Mouse (Mus musculus) MEL (cell line): ENCODE results near the gene Nccrp1. TPM values are rescaled to one million over a fixed set of nuclear protein-coding genes. Genes with fewer than 3 reads are reported as not detected.

Source experiments
- DNase-seq: peaks from one replicate; pipeline ENCODE4 v3.0.0; 2011; ENCODE audit warnings: low read depth, low spot score
- H3K27ac ChIP-seq: 2 replicates; pipeline ENCODE4 v1.5.1; 2012; ENCODE audit warnings: low read depth, mild to moderate bottlenecking, control low read depth, low read length, moderate library complexity; ENCODE audit not compliant: control insufficient read depth
- H3K27me3 ChIP-seq, 2 experiments: fragments of 150-350 bp in 1 of 2; sonication (generic) in 1 of 2; 2 replicates each; pipeline ENCODE4 v1.6.1; 2012; ENCODE audit warnings: low read length in 2 of 2, mild to moderate bottlenecking in 2 of 2, improper control_type of control experiment in 1 of 2, moderate library complexity in 1 of 2; ENCODE audit not compliant: insufficient read depth in 2 of 2, control insufficient read depth in 1 of 2
- H3K36me3 ChIP-seq, 2 experiments: 2 replicates each; pipeline ENCODE4 v1.6.1; 2012 to 2014; ENCODE audit warnings: low read length in 2 of 2, improper control_type of control experiment in 1 of 2, inconsistent platforms in 1 of 2, mild to moderate bottlenecking in 1 of 2; ENCODE audit not compliant: insufficient read depth in 2 of 2, control insufficient read depth in 1 of 2
- H3K4me1 ChIP-seq, 2 experiments: fragments of 150-350 bp in 1 of 2; sonication (generic) in 1 of 2; 2 replicates each; pipeline ENCODE4 v1.6.1; 2012; ENCODE audit warnings: low read length in 2 of 2, improper control_type of control experiment in 1 of 2, mild to moderate bottlenecking in 1 of 2; ENCODE audit not compliant: insufficient read depth in 2 of 2, control insufficient read depth in 1 of 2
- H3K4me3 ChIP-seq, 2 experiments: fragments of 150-350 bp in 1 of 2; sonication (generic) in 1 of 2; 2 replicates each; pipeline ENCODE4 v1.5.1; 2012; ENCODE audit warnings: low read depth in 2 of 2, low read length in 2 of 2, mild to moderate bottlenecking in 2 of 2, moderate library complexity in 2 of 2, control low read depth in 1 of 2, improper control_type of control experiment in 1 of 2; ENCODE audit not compliant: control insufficient read depth in 1 of 2, insufficient read depth in 1 of 2
- H3K79me2 ChIP-seq: 2 replicates; pipeline ENCODE4 v1.6.1; 2012; ENCODE audit warnings: mild to moderate bottlenecking, low read length, moderate library complexity; ENCODE audit not compliant: control insufficient read depth, poor library complexity, insufficient read depth
- H3K9ac ChIP-seq: 2 replicates; pipeline ENCODE4 v1.6.1; 2012; ENCODE audit warnings: low read depth, mild to moderate bottlenecking, control low read depth, low read length, moderate library complexity; ENCODE audit not compliant: control insufficient read depth, poor library complexity, severe bottlenecking
- H3K9me3 ChIP-seq: fragments of 150-350 bp; sonication (generic); replicated peaks from 2 replicates; pipeline ENCODE4 v1.6.1; 2012; ENCODE audit warnings: mild to moderate bottlenecking, low read length, improper control_type of control experiment, moderate library complexity; ENCODE audit not compliant: insufficient read depth
- GATA1 ChIP-seq: IDR thresholded peaks from 2 replicates; pipeline ENCODE4 v1.6.1; 2011; ENCODE audit warnings: low read depth, low read length, improper control_type of control experiment
- KAT2A ChIP-seq: conservative IDR thresholded peaks from 2 replicates; pipeline ENCODE4 v1.6.1; 2012; ENCODE audit warnings: low read depth, low read length, improper control_type of control experiment, inconsistent platforms
- MAX ChIP-seq: IDR thresholded peaks from 2 replicates; pipeline ENCODE4 v1.6.1; 2011; ENCODE audit warnings: low read length, improper control_type of control experiment
- MYC ChIP-seq: IDR thresholded peaks from 2 replicates; pipeline ENCODE4 v1.6.1; 2011; ENCODE audit warnings: low read depth, mild to moderate bottlenecking, low read length, improper control_type of control experiment, moderate library complexity
- NELFE ChIP-seq: IDR thresholded peaks from 2 replicates; pipeline ENCODE4 v1.6.1; 2011; ENCODE audit warnings: low read depth, low read length, improper control_type of control experiment
- NRF1 ChIP-seq: IDR thresholded peaks from 2 replicates; pipeline ENCODE4 v1.6.1; 2014; ENCODE audit warnings: low read depth, mild to moderate bottlenecking, inconsistent platforms, low read length, improper control_type of control experiment, moderate library complexity; ENCODE audit not compliant: poor library complexity, insufficient read depth, severe bottlenecking
- POLR2A ChIP-seq, 2 experiments: IDR thresholded peaks; 2 replicates each; pipeline ENCODE4 v1.6.1; 2011 to 2012; ENCODE audit warnings: low read length in 2 of 2, mild to moderate bottlenecking in 2 of 2, control low read depth in 1 of 2, improper control_type of control experiment in 1 of 2, low read depth in 1 of 2, moderate library complexity in 1 of 2; ENCODE audit not compliant: control insufficient read depth in 1 of 2, insufficient read depth in 1 of 2, poor library complexity in 1 of 2
- RAD21 ChIP-seq: IDR thresholded peaks from 2 replicates; pipeline ENCODE4 v1.6.1; 2011; ENCODE audit warnings: mild to moderate bottlenecking, low read depth, low read length, improper control_type of control experiment
- SIN3A ChIP-seq: IDR thresholded peaks from 2 replicates; pipeline ENCODE4 v1.6.1; 2012; ENCODE audit warnings: low read length, improper control_type of control experiment, inconsistent platforms
- TAL1 ChIP-seq: IDR thresholded peaks from 2 replicates; pipeline ENCODE4 v1.6.1; 2012; ENCODE audit warnings: mild to moderate bottlenecking, inconsistent platforms, low read length, moderate library complexity, mixed read lengths
- TBP ChIP-seq: IDR thresholded peaks from 2 replicates; pipeline ENCODE4 v1.8.0; 2011; ENCODE audit warnings: low read depth, low read length, improper control_type of control experiment
- TCF12 ChIP-seq: IDR thresholded peaks from 2 replicates; pipeline ENCODE4 v1.6.1; 2014; ENCODE audit warnings: low read depth, mild to moderate bottlenecking, inconsistent platforms, low read length, improper control_type of control experiment, moderate library complexity
- UBTF ChIP-seq: IDR thresholded peaks from 2 replicates; pipeline ENCODE4 v1.6.1; 2012; ENCODE audit warnings: low read depth, mild to moderate bottlenecking, inconsistent platforms, low read length, improper control_type of control experiment, moderate library complexity, borderline replicate concordance; ENCODE audit not compliant: insufficient read depth
- USF1 ChIP-seq: IDR thresholded peaks from 2 replicates; pipeline ENCODE4 v1.6.1; 2014; ENCODE audit warnings: low read depth, mild to moderate bottlenecking, inconsistent platforms, low read length, improper control_type of control experiment, moderate library complexity
- ZC3H11A ChIP-seq: IDR thresholded peaks from 2 replicates; pipeline ENCODE4 v1.6.1; 2012; ENCODE audit warnings: low read depth, mild to moderate bottlenecking, inconsistent platforms, low read length, improper control_type of control experiment
- ZNF384 ChIP-seq: IDR thresholded peaks from 2 replicates; pipeline ENCODE4 v1.6.1; 2012; ENCODE audit warnings: low read depth, mild to moderate bottlenecking, inconsistent platforms, low read length, improper control_type of control experiment
- polyA plus RNA-seq, 2 experiments: library from polyadenylated mRNA; stranded (reverse) in 1 of 2; unstranded in 1 of 2; fragments of >175 nt in 1 of 2; fragments of >200 nt in 1 of 2; gene quantifications; 2 replicates each; pipeline versions ENCODE4 v1.2.1 to v1.2.4; 2012; ENCODE audit warnings: low replicate concordance in 2 of 2, low read depth in 1 of 2; ENCODE audit not compliant: insufficient read length in 2 of 2, insufficient read depth in 1 of 2, missing spikeins in 1 of 2
- total RNA-seq: library from RNA; depleted of rRNA; stranded (reverse); fragments of 300-350 nt; gene quantifications from 2 replicates; pipeline ENCODE4 v1.2.3, GENCODE M21; 2012

Nccrp1 gene
- total and polyA plus RNA-seq, 3 experiments: not detected

GRCm38 (mm10) chr7:28577826-28578542, 30.9 kb upstream of the Nccrp1 start:
- no peak for TF ChIP-seq POLR2A (IDR thresholded peaks at IDR 0.05; ENCODE audit: control insufficient read depth in 1 of 2, insufficient read depth in 1 of 2, low read depth in 1 of 2, low read length in 2 of 2, poor library complexity in 1 of 2)
- TF ChIP-seq TCF12: no peak
- no peak for TF ChIP-seq RAD21
- no peak for TF ChIP-seq MYC
- no peak for TF ChIP-seq USF1
- no peak for TF ChIP-seq GATA1
- no peak for TF ChIP-seq ZNF384
- TF ChIP-seq TAL1: no peak
- TF ChIP-seq NELFE: no peak
- no peak for TF ChIP-seq NRF1
- no peak for TF ChIP-seq MAX
- TF ChIP-seq KAT2A: no peak
- TF ChIP-seq ZC3H11A: no peak
- TF ChIP-seq TBP: no peak
- TF ChIP-seq UBTF: no peak
- TF ChIP-seq, all 39 proteins: peak for 0
- Histone ChIP-seq H3K9ac (no peak overlapping the region), H3K27ac (no peak overlapping the region), H3K79me2 (no peaks in the 10 kb centered on the region), H3K4me1 (peaks cover 25% of the 10 kb centered on the region in 2 experiments), H3K27me3 (no peaks in the 10 kb centered on the region), H3K9me3 (no peaks in the 10 kb centered on the region), H3K36me3 (peaks cover 0 to 10% of the 10 kb centered on the region in 2 experiments; a peak in 2 of 4 replicates), H3K4me3 (no peak overlapping the region)
- no peak for DNase-seq

- TF ChIP-seq ZC3H11A (no peak), SIN3A (0 out of 2 replicates have a peak, but pooled peaks have one; percentile 16)
- peaks cover 10 to 11% of the 10 kb centered on the region in 2 experiments for H3K4me1 ChIP-seq
- H3K27me3 ChIP-seq: no peaks in the 10 kb centered on the region
- no peaks in the 10 kb centered on the region for H3K79me2 ChIP-seq
- H3K9me3 ChIP-seq: no peaks in the 10 kb centered on the region
- H3K27ac ChIP-seq: no peak overlapping the region
- peak; percentile 62 for DNase-seq
- H3K4me3 ChIP-seq: no peak overlapping the region
- H3K36me3 ChIP-seq: no peaks in the 10 kb centered on the region
- no peak overlapping the region for H3K9ac ChIP-seq
These were observed 29.3 kb upstream of the Nccrp1 start for GRCm38 (mm10) chr7:28576271-28576914.
